Mouse (Mus musculus): Measurements from ENCODE around the gene Sult2b1.

Gene Sult2b1

GRCm38 (mm10) chr7:45692364-45692763, 92.1 kb downstream of the Sult2b1 start:
- no peak for DNase-seq

- no peak for DNase-seq
Measured at GRCm38 (mm10) chr7:45689800-45690199, 94.7 kb downstream of the Sult2b1 start.

DNA sequence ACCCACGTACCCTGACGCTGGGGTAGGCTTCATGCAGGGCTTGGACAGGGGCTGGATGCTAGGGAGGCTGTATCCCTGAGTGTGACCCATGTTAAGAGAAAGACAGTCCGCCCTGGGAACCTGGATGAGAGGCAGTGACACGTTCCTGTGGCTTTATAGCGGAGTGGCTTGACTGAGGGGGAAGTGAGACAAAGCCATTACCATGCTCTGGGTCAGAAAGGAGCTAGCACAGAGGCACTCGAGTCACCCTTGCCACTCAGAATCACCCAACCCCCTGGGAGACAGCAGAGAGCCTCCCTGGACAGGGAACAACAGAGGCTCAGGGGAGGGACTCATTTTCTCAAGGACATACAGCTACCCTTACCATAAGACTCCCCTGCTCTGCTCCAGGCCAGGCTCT, 95.4 kb downstream of the Sult2b1 start:
- no peak for DNase-seq

DNA sequence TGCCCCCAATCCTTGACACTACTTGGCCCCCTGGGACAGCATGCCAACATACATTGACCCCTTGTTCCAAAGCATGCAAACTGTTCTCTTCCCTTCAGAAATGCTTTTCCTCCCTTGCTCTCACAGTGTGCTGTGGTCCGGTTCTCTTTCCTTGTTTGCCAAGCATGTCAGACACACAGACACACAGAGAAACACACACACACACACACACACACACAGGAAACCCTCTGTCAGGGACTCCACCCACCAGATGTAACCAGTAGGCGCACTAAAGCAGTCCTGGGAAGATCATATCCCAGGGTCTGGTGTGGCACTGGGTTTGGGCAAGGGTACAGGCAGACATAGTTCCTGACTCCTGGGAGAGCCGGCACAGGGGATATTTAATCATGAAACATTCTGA, 97.6 kb downstream of the Sult2b1 start:
- DNase-seq, result no peak

DNA sequence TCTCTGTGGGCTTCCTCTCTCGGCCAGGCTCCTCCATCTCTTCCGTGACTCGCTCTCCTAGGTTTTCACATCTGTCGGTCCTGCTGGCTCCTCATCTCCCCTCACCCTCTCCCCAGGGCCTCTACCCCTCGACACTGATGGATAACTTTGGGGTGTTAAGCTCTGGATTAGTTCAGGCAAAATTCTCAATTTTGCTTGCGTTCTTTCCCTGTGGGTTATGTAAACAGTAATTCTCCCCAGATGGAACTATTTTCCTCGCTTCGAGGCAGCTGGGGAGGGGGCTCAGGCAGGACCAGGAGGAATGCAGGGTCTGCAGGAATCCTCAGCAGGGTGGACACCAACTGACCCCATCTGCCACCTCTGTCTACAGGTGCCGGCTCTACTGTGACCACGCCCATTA, 98.7 kb downstream of the Sult2b1 start:
- DNase-seq, result no peak

DNA sequence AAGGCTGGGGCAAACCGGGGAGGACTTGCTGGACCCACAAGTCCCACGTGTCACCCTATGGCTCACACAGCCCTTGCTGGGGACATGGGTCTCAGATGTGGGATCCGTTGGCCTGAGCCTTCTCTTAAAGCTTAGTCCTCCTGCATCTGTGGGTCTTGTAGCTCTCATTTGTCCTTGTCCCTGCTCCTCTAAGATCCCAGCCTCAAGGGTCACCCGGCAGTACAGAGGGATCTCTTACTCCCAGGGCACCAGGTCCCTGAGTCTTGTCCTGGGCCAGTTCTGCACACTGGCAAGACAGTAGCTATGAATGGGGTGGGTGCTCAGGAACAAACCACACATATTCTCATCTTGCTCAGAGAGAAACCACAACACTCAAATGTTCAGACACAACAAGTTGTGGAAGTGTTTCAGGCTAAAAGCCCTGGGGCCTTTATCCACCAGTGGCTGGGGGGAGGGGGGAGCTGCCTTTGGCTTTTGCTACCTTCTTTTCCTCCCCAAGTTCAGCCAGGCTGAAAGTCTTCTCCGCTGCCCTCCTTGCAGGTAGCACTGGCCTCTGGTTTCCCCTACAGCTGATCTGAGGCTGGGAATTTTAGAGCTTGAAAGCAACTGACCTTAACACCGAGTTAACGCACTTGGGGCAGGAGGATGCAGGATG, 100.9 kb downstream of the Sult2b1 start, which contains the start of gene Ntn5:
Ntn5 (plus strand) TSS at position 627 of the 655 bp plus-strand sequence.
- DNase-seq, result no peak

DNA sequence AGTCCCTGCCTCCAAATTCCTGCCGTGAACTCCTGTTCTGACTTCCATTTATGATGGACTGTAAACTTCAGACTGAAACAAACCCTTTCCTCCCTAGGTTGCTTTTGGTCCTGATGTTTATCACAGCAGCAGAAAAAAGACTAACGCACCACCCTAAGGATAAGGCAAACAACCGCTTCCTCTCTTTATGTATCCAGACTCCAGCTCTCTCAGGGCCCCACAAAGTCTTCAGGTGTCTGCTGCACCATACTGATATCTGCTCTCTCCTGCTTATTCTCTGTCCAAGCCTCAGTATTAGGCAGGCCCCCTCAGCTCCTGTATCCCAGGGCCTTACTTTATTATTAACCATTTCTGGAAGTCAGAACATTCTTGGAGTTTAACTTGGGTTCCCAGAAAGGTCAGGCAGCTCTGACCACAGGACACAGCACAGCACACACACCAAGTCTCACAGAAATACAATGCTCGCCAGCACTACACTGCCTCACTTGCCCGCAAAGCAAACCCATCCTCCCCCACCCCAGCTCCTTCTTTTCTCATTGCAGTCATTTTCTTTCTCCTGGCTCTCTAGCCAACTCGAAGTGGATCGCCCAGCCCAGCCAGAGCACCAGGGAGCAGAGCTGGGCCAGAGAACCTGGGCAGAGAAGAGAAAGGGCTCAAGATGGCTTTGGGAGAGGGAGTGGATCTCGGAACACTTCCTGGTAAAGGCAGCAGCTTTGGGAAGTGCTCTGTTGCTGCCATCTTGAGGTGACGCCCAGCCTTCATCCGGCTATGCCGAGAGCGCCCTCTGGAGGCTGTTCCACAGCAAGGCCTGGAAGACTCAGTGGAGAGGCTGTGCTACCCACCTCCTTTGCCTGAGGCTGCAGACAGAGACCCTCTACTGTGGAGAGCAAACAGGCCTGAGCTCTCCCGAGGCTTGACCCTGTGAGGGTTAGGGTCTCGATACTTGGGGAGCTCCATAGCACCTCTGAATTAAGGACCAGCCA, 102.0 kb downstream of the Sult2b1 start:
- DNase-seq, result peak; percentile 87

GRCm38 (mm10) chr7:45681046-45681736, 103.3 kb downstream of the Sult2b1 start:
- DNase-seq, result no peak
